In the genomic region with DNA sequence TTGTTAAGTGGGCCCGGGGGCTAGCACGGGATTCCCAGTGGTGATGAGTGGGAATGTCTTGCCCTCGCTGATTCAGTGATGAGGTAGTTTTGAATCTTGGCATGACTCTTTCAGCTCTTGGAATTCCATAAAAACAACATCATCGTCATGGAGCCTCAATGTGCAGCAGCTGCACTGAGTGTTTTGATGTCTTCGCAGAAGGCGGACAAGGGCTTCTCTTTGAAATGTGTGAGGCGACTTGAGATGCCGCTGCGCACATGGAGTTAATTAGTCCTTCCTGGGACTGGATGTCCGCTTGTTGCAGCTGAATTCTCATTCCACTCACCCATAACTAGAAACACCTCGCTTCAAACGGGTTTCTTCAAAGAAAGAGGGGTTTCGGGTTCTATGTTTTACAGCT, we compare ENCODE assay signal across 16 mouse cellular contexts.
A peak's percentile ranks its signal among the peaks of the same experiment; 100 is the strongest.
DNase-seq lines count a peak whose midpoint lies in the region; ATAC-seq and TF ChIP-seq lines count a peak whose summit lies in the region.
"Had no signal": no experiment of that assay in that cellular context is flagged by ENCODE, and none has a peak within 500 bp of the region (broad histone marks: within the 10 kb centered on the region; RNA-seq: fewer than 3 reads in every experiment).

No protein-coding gene starts in this region.

- 71% methylated on average over 13 of the region's 13 CpGs for WGBS in hindbrain, postnatal 0 days
- 70% methylated on average over 13 of the region's 13 CpGs for WGBS in hindbrain, embryonic 13.5 days

- H3K9ac ChIP-seq in hindbrain, postnatal 0 days (replicated peaks; ENCODE audit: low read length), result no peak overlapping the region
- H3K9ac ChIP-seq in hindbrain, embryonic 13.5 days, result no peak overlapping the region
- H3K9ac ChIP-seq: neural tube, embryonic 13.5 days had no signal

- H3K9me3 ChIP-seq in hindbrain, postnatal 0 days (ENCODE audit: low read length), result no peaks in the 10 kb centered on the region
- H3K9me3 ChIP-seq in hindbrain, embryonic 13.5 days, result no peaks in the 10 kb centered on the region
- H3K9me3 ChIP-seq: neural tube, embryonic 13.5 days had no signal

- DNase-seq in hindbrain, postnatal 0 days (ENCODE audit: low spot score), result peak; percentile 3
- DNase-seq in right cerebral cortex, adult 18-20 months, result peak; percentile 8
- no peak for DNase-seq in right cerebral cortex, postnatal 25 days
- DNase-seq in hindlimb bud, embryonic 11.5 days (ENCODE audit: extremely low spot score, low read depth, low spot score), result peak; percentile 30
- no peak for DNase-seq in urinary bladder, postnatal 10 days (ENCODE audit: low spot score)
- no peak for DNase-seq in kidney, postnatal 36 days
- DNase-seq: heart, adult 18-20 months; kidney, adult 9 months; left cerebral cortex, postnatal 4 days; right cerebral cortex, postnatal 14 days; thymus, postnatal 4 days had no signal

- no peaks in the 10 kb centered on the region for H3K27me3 ChIP-seq in hindbrain, postnatal 0 days (ENCODE audit: insufficient read depth, low read length)
- H3K27me3 ChIP-seq in hindbrain, embryonic 13.5 days, result no peaks in the 10 kb centered on the region
- H3K27me3 ChIP-seq: neural tube, embryonic 13.5 days; Patski had no signal

- no peak overlapping the region for H3K4me3 ChIP-seq in hindbrain, postnatal 0 days (ENCODE audit: low read length)
- no peak overlapping the region for H3K4me3 ChIP-seq in hindbrain, embryonic 13.5 days
- H3K4me3 ChIP-seq: neural tube, embryonic 13.5 days had no signal

- ATAC-seq in hindbrain, postnatal 0 days, result no peak
- ATAC-seq in hindbrain, embryonic 13.5 days (ENCODE audit: low FRiP score), result no peak
- no peak for ATAC-seq in megakaryocyte-erythroid progenitor cell, adult 5-6 weeks (replicated peaks; ENCODE audit: low FRiP score, low TSS enrichment, poor library complexity, severe bottlenecking)
- ATAC-seq: CD4-positive, CD25-positive, alpha-beta regulatory T cell, adult 4 months; Patski had no signal

- H3K4me2 ChIP-seq in hindbrain, postnatal 0 days (ENCODE audit: low read depth, low read length), result no peak overlapping the region
- H3K4me2 ChIP-seq in hindbrain, embryonic 13.5 days, result no peak overlapping the region
- H3K4me2 ChIP-seq: neural tube, embryonic 13.5 days had no signal

- H3K36me3 ChIP-seq in hindbrain, postnatal 0 days (ENCODE audit: insufficient read depth, low read length), result no peaks in the 10 kb centered on the region
- H3K36me3 ChIP-seq in hindbrain, embryonic 13.5 days, result no peaks in the 10 kb centered on the region
- H3K36me3 ChIP-seq: neural tube, embryonic 13.5 days had no signal

- no peak for TF ChIP-seq CTCF in hindbrain, postnatal 0 days (IDR thresholded peaks at IDR 0.05; ENCODE audit: low read depth)

- H3K27ac ChIP-seq in hindbrain, postnatal 0 days, result no peak overlapping the region
- H3K27ac ChIP-seq in hindbrain, embryonic 13.5 days, result no peak overlapping the region
- H3K27ac ChIP-seq: neural tube, embryonic 13.5 days had no signal

- no peaks in the 10 kb centered on the region for H3K4me1 ChIP-seq in hindbrain, postnatal 0 days (ENCODE audit: insufficient read depth, low read length)
- H3K4me1 ChIP-seq in hindbrain, embryonic 13.5 days (replicated peaks), result no peaks in the 10 kb centered on the region

Comparison
In these comparisons a context has a peak if more than half of its experiments do, and no peak if none do; other contexts are left out.
1. DNase-seq: peak in hindbrain, postnatal 0 days (single experiment), right cerebral cortex, adult 18-20 months (single experiment) and hindlimb bud, embryonic 11.5 days (single experiment); none in right cerebral cortex, postnatal 25 days (single experiment), urinary bladder, postnatal 10 days (single experiment) and kidney, postnatal 36 days (0 of 2).